Mouse (Mus musculus) forebrain, embryonic 12.5 days (tissue): ENCODE results near the gene 5730596B20Rik. TPM values are rescaled to one million over a fixed set of nuclear protein-coding genes. Genes with fewer than 3 reads are reported as not detected.

ENCODE experiments used
- ATAC-seq: fragments of 200-750 bp; cut with Nextera tagmentation; 2 replicates; pipeline ENCODE4 v1.8.0; 2017; ENCODE audit warnings: moderate TSS enrichment; ENCODE audit not compliant: low FRiP score
- H3K27ac ChIP-seq: fragments of 300-500 bp; sonication (generic); 2 replicates; pipeline ENCODE4 v1.5.1; 2016; ENCODE audit warnings: mild to moderate bottlenecking
- H3K27me3 ChIP-seq: fragments of 300-500 bp; sonication (generic); 2 replicates; pipeline ENCODE4 v1.6.1; 2016; ENCODE audit warnings: mild to moderate bottlenecking
- H3K36me3 ChIP-seq: fragments of 300-500 bp; sonication (generic); replicated peaks from 2 replicates; pipeline ENCODE4 v1.6.1; 2016; ENCODE audit warnings: mild to moderate bottlenecking
- H3K4me1 ChIP-seq: fragments of 300-500 bp; sonication (generic); 2 replicates; pipeline ENCODE4 v1.6.1; 2016
- H3K4me2 ChIP-seq: fragments of 300-500 bp; sonication (generic); 2 replicates; pipeline ENCODE4 v1.6.1; 2016; ENCODE audit warnings: mild to moderate bottlenecking, moderate library complexity
- H3K4me3 ChIP-seq: fragments of 300-500 bp; sonication (generic); replicated peaks from 2 replicates; pipeline ENCODE4 v1.5.1; 2016; ENCODE audit warnings: mild to moderate bottlenecking
- H3K9ac ChIP-seq: fragments of 300-500 bp; sonication (generic); 2 replicates; pipeline ENCODE4 v1.6.1; 2016; ENCODE audit warnings: mild to moderate bottlenecking
- H3K9me3 ChIP-seq: fragments of 300-500 bp; sonication (generic); 2 replicates; pipeline ENCODE4 v1.6.1; 2016
- WGBS: fragments of 180-500 bp; shearing (Covaris S2); methylation state at CpG from one replicate; pipeline ENCODE4 v1.1.7; 2016; 5-methylcytosine and 5-hydroxymethylcytosine counted together
- polyA plus RNA-seq: library from polyadenylated mRNA; unstranded; fragments of >200 nt; fragmentation: Nextera tagmentation; extraction: Ambion mirVana; gene quantifications from 2 replicates; pipeline ENCODE4 v1.2.1, GENCODE M21; 2016

5730596B20Rik gene
- polyA plus RNA-seq, 1 experiment from 2014 or later: not detected

DNA sequence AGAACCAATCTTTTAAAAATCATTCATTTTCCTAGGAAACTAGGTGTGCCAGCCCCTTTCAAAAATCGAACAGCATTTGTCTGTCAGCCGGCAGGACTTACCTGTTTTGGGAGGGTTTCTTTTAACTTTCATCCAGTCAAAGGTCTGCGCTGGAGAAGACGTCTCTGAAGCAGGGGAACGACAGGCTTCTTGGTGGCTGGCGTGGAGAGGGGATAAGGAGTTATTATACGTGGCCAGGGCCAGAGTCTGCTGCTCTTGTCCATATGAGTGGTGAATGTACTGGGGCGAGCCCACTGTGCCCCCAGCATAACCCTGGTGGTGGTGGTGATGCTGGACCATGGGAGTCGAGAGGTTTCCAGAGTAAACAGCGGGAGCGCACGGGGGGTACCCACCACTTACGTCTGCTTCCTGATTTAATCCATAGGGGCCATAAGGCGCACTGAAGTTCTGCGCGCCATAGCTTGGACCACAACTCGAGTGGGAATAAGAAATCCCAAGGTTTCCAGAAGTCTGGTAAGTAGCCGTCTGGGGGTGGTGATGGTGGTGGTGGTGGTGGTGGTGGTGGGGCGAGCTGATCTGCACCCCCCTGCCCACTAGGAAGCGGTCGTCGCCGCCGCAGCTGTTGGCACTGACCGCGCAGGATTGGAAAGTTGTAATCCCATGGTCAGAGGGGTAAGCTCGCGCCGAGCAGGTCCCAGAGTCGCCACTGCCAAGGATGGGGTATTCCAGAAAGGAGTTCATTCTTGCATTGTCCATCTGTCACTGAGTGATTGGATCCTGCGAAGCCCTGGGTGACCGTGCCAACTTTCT is 19.6 kb upstream of the 5730596B20Rik start:
- Histone ChIP-seq H3K27ac (no peak overlapping the region), H3K4me1 (peaks cover 16% of the 10 kb centered on the region), H3K9me3 (no peaks in the 10 kb centered on the region), H3K4me3 (peak overlapping the region; percentile 55), H3K36me3 (no peaks in the 10 kb centered on the region), H3K9ac (0 out of 2 replicates have a peak overlapping the region, but pooled peaks have one; percentile 55), H3K27me3 (peaks cover 97% of the 10 kb centered on the region), H3K4me2 (peak overlapping the region; percentile 99)
- WGBS: 1% methylated on average over 32 of the region's 32 CpGs
- peak; percentile 14; the same call in 1 of the 2 replicates for ATAC-seq

DNA sequence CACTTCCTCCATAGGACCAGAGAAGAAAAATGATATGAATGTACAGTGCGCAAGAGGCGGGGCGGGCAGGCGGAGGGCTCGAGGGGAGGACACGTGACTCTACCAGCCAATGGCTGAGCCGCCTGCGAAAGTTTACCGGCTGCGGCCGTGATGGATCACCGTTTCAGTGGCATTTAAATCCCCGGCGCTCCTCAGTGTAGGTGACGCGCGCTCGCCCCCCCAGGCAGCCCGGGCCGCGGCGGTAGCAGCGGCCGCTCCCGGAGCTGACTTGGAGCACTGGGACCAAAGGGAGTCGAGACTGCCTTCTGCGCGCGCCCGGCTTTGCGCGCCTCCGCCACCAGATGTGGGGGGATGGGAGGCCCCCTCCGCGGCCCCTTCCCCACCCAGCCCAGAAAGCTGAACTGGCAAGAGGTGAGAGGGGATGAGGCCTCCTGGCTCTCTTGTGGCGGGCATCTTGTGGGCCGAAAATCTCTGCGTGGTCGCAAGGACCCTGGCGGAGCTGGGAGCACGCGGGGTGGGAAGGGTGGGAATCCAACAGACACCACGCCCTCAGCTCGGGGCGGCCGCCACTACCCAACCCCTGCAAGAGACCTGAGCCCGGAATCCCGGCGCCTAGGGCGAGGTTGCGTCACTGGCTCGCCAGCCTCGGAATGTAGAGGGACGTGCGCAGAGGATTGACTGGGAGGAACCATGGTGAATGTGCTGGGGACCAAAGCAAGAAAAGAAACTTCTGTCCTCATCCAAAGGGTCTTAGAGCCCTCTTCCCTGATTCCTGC is 18.8 kb upstream of the 5730596B20Rik start, which contains the start of gene Hoxa1:
TSS of gene Hoxa1 (minus strand) at position 42 of the 776 bp plus-strand sequence.
- no peak within 1 kb of the TSS for H3K27ac ChIP-seq
- peak within 1 kb of the TSS; percentile 99 for H3K4me2 ChIP-seq
- H3K36me3 ChIP-seq: no peaks in the 10 kb centered on the region
- peak within 1 kb of the TSS; percentile 55 for H3K4me3 ChIP-seq
- H3K4me1 ChIP-seq: peaks cover 16% of the 10 kb centered on the region
- peaks cover 97% of the 10 kb centered on the region for H3K27me3 ChIP-seq
- H3K9ac ChIP-seq: peak within 1 kb of the TSS; percentile 55
- ATAC-seq: peak; percentile 79; the same call in 1 of the 2 replicates
- WGBS: under 1% methylated on average over 55 of the region's 55 CpGs
- no peaks in the 10 kb centered on the region for H3K9me3 ChIP-seq

DNA sequence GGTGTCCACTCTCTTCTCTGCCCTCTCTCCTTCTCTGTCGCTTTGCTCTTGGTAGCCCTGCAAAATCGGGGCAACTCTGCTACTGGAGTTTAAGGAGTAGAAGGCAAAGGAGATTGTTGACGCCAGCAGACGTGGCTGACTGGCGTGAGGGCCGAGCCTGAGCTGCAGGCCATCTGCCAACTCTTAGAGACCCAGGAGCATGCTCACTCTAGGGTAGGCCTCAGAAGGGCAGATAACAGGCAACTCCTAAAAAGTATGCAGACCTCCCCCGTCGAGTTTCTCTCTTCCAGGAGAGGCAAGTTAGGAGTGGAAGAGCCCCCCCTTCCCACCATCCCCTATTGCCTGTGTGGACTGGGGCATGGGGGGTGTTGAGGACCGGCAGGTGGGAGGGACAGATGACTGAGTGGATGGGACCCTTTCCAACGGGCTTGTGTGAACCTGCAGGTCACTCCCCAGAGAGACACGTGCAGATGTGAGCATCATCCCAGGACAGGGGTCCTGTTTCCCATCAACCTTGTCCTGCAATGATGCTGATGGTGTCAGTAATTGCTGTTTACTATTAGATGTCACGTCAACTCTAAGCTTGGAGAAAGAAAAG is 18.0 kb upstream of the 5730596B20Rik start:
- H3K4me1 ChIP-seq: peaks cover 16% of the 10 kb centered on the region
- H3K9ac ChIP-seq: no peak overlapping the region
- H3K4me2 ChIP-seq: peak overlapping the region; percentile 99
- H3K4me3 ChIP-seq: peak overlapping the region; percentile 55
- H3K27ac ChIP-seq: no peak overlapping the region
- no peaks in the 10 kb centered on the region for H3K36me3 ChIP-seq
- WGBS: 1% methylated on average over 12 of the region's 12 CpGs
- no peaks in the 10 kb centered on the region for H3K9me3 ChIP-seq
- H3K27me3 ChIP-seq: peaks cover 97% of the 10 kb centered on the region
- 0 out of 2 replicates have a peak, but pooled peaks have one; percentile 23 for ATAC-seq

DNA sequence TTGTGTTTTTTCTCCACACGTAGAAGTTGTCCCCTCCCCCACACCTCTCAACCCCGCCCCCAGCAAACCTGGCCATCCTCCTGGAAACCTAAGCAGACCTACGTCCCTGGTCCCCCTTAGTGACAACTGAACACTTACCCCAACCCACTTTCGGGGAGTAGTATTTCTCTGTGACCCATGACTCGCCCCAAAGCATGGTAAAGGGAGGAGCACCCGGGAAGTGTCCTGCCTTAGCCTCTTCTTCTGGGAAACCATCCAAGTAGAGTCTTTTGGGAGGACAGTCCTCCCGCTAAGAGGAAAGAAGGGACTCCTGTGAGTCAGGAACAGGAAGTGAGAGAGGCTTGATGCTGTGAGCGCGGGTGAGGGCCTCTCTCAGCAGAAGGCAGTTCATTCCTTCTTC is 17.3 kb upstream of the 5730596B20Rik start:
- Histone ChIP-seq H3K4me3 (no peak overlapping the region), H3K4me1 (peaks cover 16% of the 10 kb centered on the region), H3K36me3 (no peaks in the 10 kb centered on the region), H3K9ac (no peak overlapping the region), H3K27ac (no peak overlapping the region), H3K4me2 (no peak overlapping the region), H3K27me3 (peaks cover 97% of the 10 kb centered on the region), H3K9me3 (no peaks in the 10 kb centered on the region)
- no peak for ATAC-seq
- 1% methylated on average over 9 of the region's 9 CpGs for WGBS

DNA sequence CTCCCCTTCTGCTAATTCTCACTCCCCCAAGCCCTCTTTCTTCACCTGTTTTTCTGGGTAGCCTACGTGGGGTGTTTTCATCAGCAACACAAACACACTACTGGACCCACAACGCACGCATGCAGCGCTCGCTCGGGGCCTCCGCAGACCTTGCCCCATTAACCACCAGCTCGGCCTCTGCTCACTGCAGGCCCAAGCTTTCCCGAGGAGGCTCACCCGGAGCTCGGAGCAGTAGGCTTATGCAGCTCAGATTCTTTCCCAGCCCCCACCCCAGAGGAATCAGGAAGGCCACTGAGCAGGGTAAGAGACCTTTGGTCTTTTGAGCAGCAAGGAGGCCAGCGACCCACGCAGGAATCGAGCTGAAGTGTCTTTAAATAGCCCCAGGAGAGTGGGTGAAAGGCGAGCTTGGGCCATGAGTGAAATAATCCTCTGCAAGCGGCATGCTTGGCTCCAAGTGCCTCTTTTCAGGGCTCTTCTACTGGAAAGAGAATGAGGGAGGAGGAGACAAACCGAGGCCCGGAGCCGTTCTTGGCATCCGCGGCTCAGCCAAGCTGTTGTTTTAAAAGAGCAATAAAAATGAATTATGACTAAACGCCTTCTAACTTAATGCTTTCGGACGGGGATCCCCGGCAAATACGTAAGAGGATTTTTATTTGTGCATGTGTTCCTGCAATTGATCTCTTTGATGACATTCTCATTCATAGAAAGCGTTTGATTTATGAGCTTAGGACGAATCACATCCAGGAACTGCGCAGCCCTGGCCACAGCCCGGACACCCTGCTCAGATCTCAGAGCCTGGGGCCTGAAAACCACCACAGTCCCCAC is 16.6 kb upstream of the 5730596B20Rik start:
- ATAC-seq: no peak
- H3K9ac ChIP-seq: no peak overlapping the region

DNA sequence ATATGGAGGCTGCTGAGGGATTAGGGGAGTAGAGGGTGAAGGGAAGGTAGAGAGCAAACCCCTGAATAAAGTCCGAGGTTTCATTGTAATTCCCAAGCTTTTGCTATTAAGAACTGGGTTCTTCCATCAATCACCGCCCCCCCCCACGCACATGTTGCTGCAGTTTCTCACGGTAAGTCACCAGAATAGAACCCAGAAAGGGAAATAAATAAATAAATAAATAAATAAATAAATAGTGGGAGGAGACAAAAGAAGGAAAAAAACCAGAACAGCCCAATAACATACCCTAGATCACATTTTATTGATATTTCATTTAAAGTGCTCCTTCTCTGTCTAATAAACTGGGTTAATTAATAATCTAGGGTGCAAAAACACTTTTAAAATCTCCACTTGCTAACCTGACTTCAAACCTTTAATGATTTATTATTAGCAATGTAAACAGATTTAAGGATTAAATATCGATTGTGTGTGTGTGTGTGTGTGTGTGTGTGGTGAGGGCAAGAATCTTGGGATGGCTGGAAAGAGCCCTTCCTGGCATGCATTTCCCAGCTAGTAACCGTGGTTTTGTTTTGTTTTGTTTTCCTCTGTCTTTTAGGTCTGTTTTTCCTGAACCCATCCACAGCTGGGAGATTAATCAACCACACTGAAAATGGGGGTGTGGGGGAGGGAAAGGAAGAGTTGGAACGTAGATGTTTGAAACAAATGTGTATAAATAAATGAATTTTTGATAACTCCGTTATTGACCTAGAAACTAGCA is 15.8 kb upstream of the 5730596B20Rik start:
- 0% methylated on average over 8 of the region's 8 CpGs for WGBS

More for the DNA sequence above, 16.6 kb upstream of the 5730596B20Rik start:
- Histone ChIP-seq H3K4me1 (peaks cover 16% of the 10 kb centered on the region), H3K4me2 (no peak overlapping the region), H3K4me3 (no peak overlapping the region), H3K27ac (no peak overlapping the region), H3K9me3 (no peaks in the 10 kb centered on the region), H3K36me3 (no peaks in the 10 kb centered on the region), H3K27me3 (peaks cover 97% of the 10 kb centered on the region)
- WGBS: under 1% methylated on average over 30 of the region's 30 CpGs

DNA sequence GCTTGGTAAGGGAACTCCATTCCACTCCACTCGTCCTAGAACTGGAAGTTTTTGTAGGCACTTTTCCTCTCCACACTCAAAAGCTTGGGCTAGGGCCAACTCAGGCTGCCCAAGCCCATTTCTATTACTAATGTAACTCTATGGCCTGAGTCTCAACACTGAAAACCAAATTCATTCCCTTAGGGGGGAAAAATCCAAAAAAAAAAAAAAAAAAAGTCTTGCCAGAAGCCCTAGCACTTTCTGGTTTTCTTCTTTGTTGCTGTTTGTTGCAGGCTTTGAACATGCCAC is 15.3 kb upstream of the 5730596B20Rik start:
- 4% methylated on average over 1 of the region's 1 CpGs for WGBS
- H3K9ac ChIP-seq: no peak overlapping the region

More for the DNA sequence above, 15.8 kb upstream of the 5730596B20Rik start:
- ATAC-seq: no peak
- H3K36me3 ChIP-seq: no peaks in the 10 kb centered on the region
- H3K4me2 ChIP-seq: no peak overlapping the region
- no peak overlapping the region for H3K27ac ChIP-seq
- no peaks in the 10 kb centered on the region for H3K9me3 ChIP-seq
- H3K27me3 ChIP-seq: peaks cover 97% of the 10 kb centered on the region
- no peak overlapping the region for H3K4me3 ChIP-seq
- peaks cover 16% of the 10 kb centered on the region for H3K4me1 ChIP-seq
- no peak overlapping the region for H3K9ac ChIP-seq

DNA sequence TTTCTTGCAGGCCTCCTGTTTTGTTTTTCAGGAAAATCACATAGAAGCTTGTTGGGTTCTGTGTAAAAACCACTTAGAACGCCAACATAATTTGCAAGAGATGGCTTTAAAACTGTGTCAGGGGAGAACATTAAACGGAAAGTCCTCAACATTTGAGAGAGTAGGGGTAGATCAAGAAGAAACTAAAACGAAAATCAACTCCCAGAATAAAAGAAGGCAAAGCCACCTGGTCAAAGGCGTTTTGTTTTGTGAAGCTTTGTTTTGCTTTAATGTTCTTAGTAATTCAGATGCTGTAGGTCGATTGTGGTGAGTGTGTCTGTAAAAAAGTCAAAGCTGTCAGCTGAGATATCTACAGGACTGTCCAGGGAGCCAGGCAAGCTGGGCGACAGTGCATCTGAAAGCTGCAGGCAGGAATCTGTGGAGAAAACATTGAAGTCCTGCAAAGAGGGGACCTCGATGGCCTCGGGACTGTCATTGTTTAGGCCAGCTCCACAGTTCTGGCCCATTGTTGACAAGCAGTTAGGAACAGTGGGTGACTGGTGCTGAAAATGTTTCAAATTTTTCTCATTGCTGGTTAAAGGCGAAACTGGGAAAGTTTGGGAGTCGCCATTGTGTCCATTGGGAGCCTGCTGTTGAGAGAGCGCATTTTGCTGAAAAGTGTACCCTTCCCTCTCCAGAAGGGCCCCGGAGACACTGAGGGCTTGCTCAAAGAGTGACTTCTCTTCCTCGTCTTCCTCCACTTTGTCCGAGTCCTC is 14.5 kb upstream of the 5730596B20Rik start:
- peaks cover 16% of the 10 kb centered on the region for H3K4me1 ChIP-seq
- H3K27me3 ChIP-seq: peaks cover 97% of the 10 kb centered on the region
- no peaks in the 10 kb centered on the region for H3K9me3 ChIP-seq
- H3K4me2 ChIP-seq: no peak overlapping the region
- H3K36me3 ChIP-seq: no peaks in the 10 kb centered on the region
- no peak overlapping the region for H3K27ac ChIP-seq
- H3K4me3 ChIP-seq: no peak overlapping the region
- under 1% methylated on average over 14 of the region's 14 CpGs for WGBS
- no peak for ATAC-seq
- H3K9ac ChIP-seq: no peak overlapping the region

More for the DNA sequence above, 15.3 kb upstream of the 5730596B20Rik start:
- no peak for ATAC-seq
- Histone ChIP-seq H3K27me3 (peaks cover 97% of the 10 kb centered on the region), H3K4me1 (peaks cover 16% of the 10 kb centered on the region), H3K27ac (no peak overlapping the region), H3K4me2 (no peak overlapping the region), H3K4me3 (no peak overlapping the region), H3K9me3 (no peaks in the 10 kb centered on the region), H3K36me3 (no peaks in the 10 kb centered on the region)

DNA sequence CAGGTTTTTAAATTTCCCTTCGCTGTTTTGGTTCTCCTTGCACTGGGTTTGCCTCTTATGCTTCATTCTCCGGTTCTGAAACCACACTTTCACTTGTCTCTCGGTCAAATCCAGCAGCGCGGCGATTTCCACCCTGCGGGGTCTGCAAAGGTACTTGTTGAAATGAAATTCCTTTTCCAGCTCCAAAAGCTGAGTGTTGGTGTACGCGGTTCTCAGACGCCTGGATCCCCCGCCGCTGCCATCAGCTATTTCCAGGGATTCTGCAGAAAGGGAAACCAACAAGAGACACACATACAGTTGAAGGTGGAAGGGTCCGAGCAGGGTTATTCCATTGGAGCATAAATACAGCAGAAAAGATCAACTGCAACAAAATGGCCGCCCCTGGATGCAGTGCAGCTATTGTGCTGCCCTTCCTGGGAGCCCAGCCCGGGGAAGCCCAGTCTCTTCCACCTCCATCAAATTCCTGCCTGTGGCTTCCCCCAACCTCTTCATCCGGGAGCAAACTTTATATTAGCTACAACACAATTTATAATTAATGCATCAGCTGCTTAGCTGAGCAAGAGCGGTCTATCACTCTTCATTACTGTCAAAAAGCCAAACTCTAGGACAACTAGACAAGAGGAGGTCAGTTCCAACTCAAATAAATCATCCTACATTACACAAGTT is 13.8 kb upstream of the 5730596B20Rik start:
- H3K9ac ChIP-seq: no peak overlapping the region
- ATAC-seq: no peak

DNA sequence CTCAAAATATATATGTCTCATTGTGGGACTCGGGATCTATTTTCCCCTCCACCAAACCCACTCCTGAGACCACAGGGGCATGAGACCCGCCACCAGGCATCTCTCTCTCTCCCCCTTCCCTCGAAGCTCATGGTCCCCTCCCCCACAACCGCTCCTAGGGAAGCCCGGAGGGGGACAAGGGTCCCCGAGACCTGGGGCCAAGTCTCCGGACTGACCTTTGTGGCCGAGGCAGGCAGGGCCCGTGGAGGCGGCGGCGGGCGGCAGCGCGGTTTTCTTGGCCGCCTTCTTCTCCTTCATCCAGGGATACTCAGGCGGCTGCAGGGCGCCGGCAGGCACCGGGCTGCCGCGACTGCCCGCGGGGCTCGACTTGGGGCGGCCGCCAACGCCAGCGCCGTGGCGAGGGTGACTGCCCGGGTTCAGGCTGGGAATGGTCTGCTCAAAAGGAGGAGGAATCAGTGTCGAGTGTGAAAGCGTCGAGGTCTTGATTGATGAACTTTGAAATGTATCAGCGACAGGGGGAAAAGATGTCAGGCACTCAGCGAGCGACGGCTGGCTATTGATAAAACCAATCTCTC is 13.2 kb upstream of the 5730596B20Rik start:
- peaks cover 95% of the 10 kb centered on the region for H3K27me3 ChIP-seq
- H3K36me3 ChIP-seq: no peaks in the 10 kb centered on the region
- under 1% methylated on average over 39 of the region's 39 CpGs for WGBS
- peaks cover 3% of the 10 kb centered on the region for H3K4me1 ChIP-seq
- H3K4me2 ChIP-seq: no peak overlapping the region
- no peak overlapping the region for H3K4me3 ChIP-seq
- no peak overlapping the region for H3K27ac ChIP-seq
- no peaks in the 10 kb centered on the region for H3K9me3 ChIP-seq
- no peak overlapping the region for H3K9ac ChIP-seq
- no peak for ATAC-seq

More for the DNA sequence above, 13.8 kb upstream of the 5730596B20Rik start:
- Histone ChIP-seq H3K4me2 (no peak overlapping the region), H3K27ac (no peak overlapping the region), H3K9me3 (no peaks in the 10 kb centered on the region), H3K36me3 (no peaks in the 10 kb centered on the region), H3K4me3 (no peak overlapping the region), H3K4me1 (peaks cover 9% of the 10 kb centered on the region), H3K27me3 (peaks cover 97% of the 10 kb centered on the region)
- WGBS: under 1% methylated on average over 17 of the region's 17 CpGs
